Mouse (Mus musculus) midbrain, embryonic 15.5 days (tissue): Measurements from ENCODE around the gene Ammecr1. TPM values are rescaled to one million over a fixed set of nuclear protein-coding genes. Genes with fewer than 3 reads are reported as not detected.

Source experiments
- ATAC-seq: fragments of 200-750 bp; cut with Nextera tagmentation; replicated peaks from 2 replicates; pipeline ENCODE4 v1.8.0; 2017; ENCODE audit warnings: moderate TSS enrichment
- H3K27ac ChIP-seq: fragments of 300-500 bp; sonication (generic); 2 replicates; pipeline ENCODE4 v1.5.1; 2015; ENCODE audit warnings: mild to moderate bottlenecking, inconsistent platforms
- H3K27me3 ChIP-seq: fragments of 300-500 bp; sonication (generic); replicated peaks from 2 replicates; pipeline ENCODE4 v1.6.1; 2015; ENCODE audit warnings: inconsistent platforms
- H3K36me3 ChIP-seq: fragments of 300-500 bp; sonication (generic); replicated peaks from 2 replicates; pipeline ENCODE4 v1.6.1; 2015; ENCODE audit warnings: inconsistent platforms
- H3K4me1 ChIP-seq: fragments of 300-500 bp; sonication (generic); 2 replicates; pipeline ENCODE4 v1.6.1; 2015; ENCODE audit warnings: inconsistent platforms
- H3K4me2 ChIP-seq: fragments of 300-500 bp; sonication (generic); 2 replicates; pipeline ENCODE4 v1.6.1; 2015; ENCODE audit warnings: inconsistent platforms, mild to moderate bottlenecking, moderate library complexity
- H3K4me3 ChIP-seq: fragments of 300-500 bp; sonication (generic); 2 replicates; pipeline ENCODE4 v1.5.1; 2015; ENCODE audit warnings: mild to moderate bottlenecking, inconsistent platforms
- H3K9ac ChIP-seq: fragments of 300-500 bp; sonication (generic); 2 replicates; pipeline ENCODE4 v1.6.1; 2015; ENCODE audit warnings: mild to moderate bottlenecking, inconsistent platforms
- H3K9me3 ChIP-seq: fragments of 300-500 bp; sonication (generic); 2 replicates; pipeline ENCODE4 v1.6.1; 2016; ENCODE audit warnings: inconsistent platforms
- WGBS: fragments of 180-500 bp; shearing (Covaris S2); methylation state at CpG from one replicate; pipeline ENCODE4 v1.1.7; 2015; ENCODE audit warnings: mixed read lengths; 5-methylcytosine and 5-hydroxymethylcytosine counted together
- polyA plus RNA-seq: library from polyadenylated mRNA; unstranded; fragments of >200 nt; fragmentation: Nextera tagmentation; extraction: Ambion mirVana; gene quantifications from 2 replicates; pipeline ENCODE4 v1.2.1, GENCODE M21; 2015

Gene Ammecr1
- polyA plus RNA-seq, 1 experiment from 2014 or later, result 4.1 TPM

- ATAC-seq, result no peak
- H3K4me3 ChIP-seq, result no peak overlapping the region
- H3K27ac ChIP-seq, result no peak overlapping the region
- no peak overlapping the region for H3K9ac ChIP-seq
- no peak overlapping the region for H3K4me2 ChIP-seq
- no peaks in the 10 kb centered on the region for H3K36me3 ChIP-seq
- 74% methylated on average over 2 of the region's 2 CpGs for WGBS
- H3K4me1 ChIP-seq, result no peaks in the 10 kb centered on the region
- H3K9me3 ChIP-seq, result no peaks in the 10 kb centered on the region
- H3K27me3 ChIP-seq, result no peaks in the 10 kb centered on the region
Measured at GRCm38 (mm10) chrX:142838841-142839240, 127.7 kb downstream of the Ammecr1 start.

DNA sequence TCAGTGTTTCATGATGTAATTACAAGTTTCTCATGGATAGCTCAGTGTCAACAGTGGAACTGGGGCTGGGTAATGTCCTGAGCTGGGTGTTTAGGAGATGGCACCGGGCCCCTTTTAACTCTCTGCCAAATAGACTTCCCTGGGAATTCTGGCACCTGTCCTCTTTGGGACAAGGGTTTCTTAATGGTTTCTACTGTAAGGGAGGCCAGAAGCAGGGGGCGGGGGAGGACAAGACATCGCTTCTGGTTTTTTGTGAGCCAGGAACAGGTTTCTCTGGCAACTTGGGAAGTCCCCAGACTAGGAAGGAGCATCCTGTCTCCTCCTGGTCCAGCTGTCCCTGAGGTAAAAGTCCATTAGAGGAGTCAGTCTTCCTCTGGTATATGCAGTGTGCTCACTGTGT lies 129.2 kb downstream of the Ammecr1 start:
- Histone ChIP-seq H3K27ac (no peak overlapping the region), H3K4me1 (no peaks in the 10 kb centered on the region), H3K36me3 (no peaks in the 10 kb centered on the region), H3K4me3 (no peak overlapping the region), H3K9me3 (no peaks in the 10 kb centered on the region), H3K9ac (no peak overlapping the region), H3K4me2 (no peak overlapping the region), H3K27me3 (no peaks in the 10 kb centered on the region)
- ATAC-seq, result no peak
- 82% methylated on average over 3 of the region's 3 CpGs for WGBS

GRCm38 (mm10) chrX:142836399-142836798 lies 130.1 kb downstream of the Ammecr1 start:
- H3K4me1 ChIP-seq, result no peaks in the 10 kb centered on the region
- WGBS, result 94% methylated on average over 7 of the region's 7 CpGs
- ATAC-seq, result no peak
- no peaks in the 10 kb centered on the region for H3K36me3 ChIP-seq
- no peak overlapping the region for H3K4me3 ChIP-seq
- H3K4me2 ChIP-seq, result no peak overlapping the region
- H3K27me3 ChIP-seq, result no peaks in the 10 kb centered on the region
- no peaks in the 10 kb centered on the region for H3K9me3 ChIP-seq
- no peak overlapping the region for H3K27ac ChIP-seq
- no peak overlapping the region for H3K9ac ChIP-seq

GRCm38 (mm10) chrX:142834807-142835206 lies 131.7 kb downstream of the Ammecr1 start:
- Histone ChIP-seq H3K9me3 (no peaks in the 10 kb centered on the region), H3K36me3 (no peaks in the 10 kb centered on the region), H3K4me1 (no peaks in the 10 kb centered on the region), H3K4me3 (no peak overlapping the region), H3K4me2 (no peak overlapping the region), H3K27ac (no peak overlapping the region), H3K27me3 (no peaks in the 10 kb centered on the region), H3K9ac (no peak overlapping the region)
- ATAC-seq, result no peak
- 91% methylated on average over 6 of the region's 6 CpGs for WGBS

- no peak overlapping the region for H3K27ac ChIP-seq
- H3K4me3 ChIP-seq, result no peak overlapping the region
- no peak overlapping the region for H3K4me2 ChIP-seq
- 77% methylated on average over 13 of the region's 13 CpGs for WGBS
- ATAC-seq, result no peak
- H3K4me1 ChIP-seq, result no peaks in the 10 kb centered on the region
- H3K9ac ChIP-seq, result no peak overlapping the region
- H3K9me3 ChIP-seq, result no peaks in the 10 kb centered on the region
- H3K27me3 ChIP-seq, result no peaks in the 10 kb centered on the region
- no peaks in the 10 kb centered on the region for H3K36me3 ChIP-seq
Measured at GRCm38 (mm10) chrX:142833164-142833796, 133.2 kb downstream of the Ammecr1 start.

DNA sequence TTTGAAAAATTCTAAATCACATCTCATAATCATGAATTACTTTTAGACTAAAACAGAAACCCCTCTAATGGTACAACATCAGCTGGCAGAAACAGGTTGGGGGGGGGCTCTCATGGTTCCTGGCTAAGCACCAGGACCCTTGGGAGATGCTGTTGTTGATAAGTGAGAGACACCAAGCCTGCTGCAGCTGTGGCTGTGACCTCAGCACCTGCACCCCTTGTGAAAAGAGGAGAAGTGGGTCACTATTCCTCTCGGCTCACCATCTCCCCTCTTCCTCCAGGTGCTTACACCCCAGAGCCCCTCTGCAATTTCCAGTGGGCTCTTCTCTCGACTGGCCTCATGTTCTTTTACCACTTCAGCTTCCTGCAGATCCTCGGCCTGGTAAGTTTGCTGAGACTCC lies 134.3 kb downstream of the Ammecr1 start:
- H3K9me3 ChIP-seq, result no peaks in the 10 kb centered on the region
- no peak overlapping the region for H3K4me2 ChIP-seq
- no peaks in the 10 kb centered on the region for H3K4me1 ChIP-seq
- no peak overlapping the region for H3K27ac ChIP-seq
- H3K4me3 ChIP-seq, result no peak overlapping the region
- no peak for ATAC-seq
- H3K9ac ChIP-seq, result no peak overlapping the region
- no peaks in the 10 kb centered on the region for H3K36me3 ChIP-seq
- no peaks in the 10 kb centered on the region for H3K27me3 ChIP-seq
- 71% methylated on average over 3 of the region's 3 CpGs for WGBS

GRCm38 (mm10) chrX:142830572-142830971 lies 136.0 kb downstream of the Ammecr1 start:
- no peak for ATAC-seq
- 91% methylated on average over 6 of the region's 6 CpGs for WGBS
- Histone ChIP-seq H3K9ac (no peak overlapping the region), H3K27ac (no peak overlapping the region), H3K4me2 (no peak overlapping the region), H3K27me3 (no peaks in the 10 kb centered on the region), H3K4me1 (no peaks in the 10 kb centered on the region), H3K4me3 (no peak overlapping the region), H3K9me3 (no peaks in the 10 kb centered on the region), H3K36me3 (no peaks in the 10 kb centered on the region)

- no peak for ATAC-seq
- no peaks in the 10 kb centered on the region for H3K36me3 ChIP-seq
- 85% methylated on average over 12 of the region's 12 CpGs for WGBS
Measured at GRCm38 (mm10) chrX:142829866-142830470, 136.6 kb downstream of the Ammecr1 start.

DNA sequence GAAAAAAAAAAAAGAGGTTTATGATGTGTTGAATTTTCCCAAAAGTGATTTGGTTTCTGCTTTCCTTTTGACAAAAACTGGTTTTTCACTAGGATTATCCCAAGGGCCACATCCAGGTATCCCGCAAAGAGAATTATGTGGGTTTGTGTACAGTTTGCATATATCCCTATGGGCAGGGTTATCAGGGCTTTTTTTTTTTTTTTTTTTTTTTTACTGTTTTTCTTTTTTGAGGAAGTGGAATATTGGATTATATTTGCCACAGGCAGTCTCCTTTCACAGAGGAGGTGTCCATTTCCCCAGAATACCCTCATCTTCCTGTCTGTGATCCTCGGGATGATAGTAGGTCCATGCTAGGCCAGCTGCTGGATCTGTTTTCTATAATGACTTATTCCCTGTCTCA lies 137.3 kb downstream of the Ammecr1 start:
- no peaks in the 10 kb centered on the region for H3K4me1 ChIP-seq
- no peak overlapping the region for H3K9ac ChIP-seq
- no peaks in the 10 kb centered on the region for H3K9me3 ChIP-seq
- WGBS, result 86% methylated on average over 2 of the region's 2 CpGs
- no peak overlapping the region for H3K27ac ChIP-seq
- H3K36me3 ChIP-seq, result no peaks in the 10 kb centered on the region
- no peak for ATAC-seq
- no peaks in the 10 kb centered on the region for H3K27me3 ChIP-seq
- H3K4me3 ChIP-seq, result no peak overlapping the region
- no peak overlapping the region for H3K4me2 ChIP-seq

More at GRCm38 (mm10) chrX:142829866-142830470, 136.6 kb downstream of the Ammecr1 start:
- Histone ChIP-seq H3K4me1 (no peaks in the 10 kb centered on the region), H3K4me3 (no peak overlapping the region), H3K27ac (no peak overlapping the region), H3K9ac (no peak overlapping the region), H3K27me3 (no peaks in the 10 kb centered on the region), H3K4me2 (no peak overlapping the region), H3K9me3 (no peaks in the 10 kb centered on the region)

- Histone ChIP-seq H3K4me2 (no peak overlapping the region), H3K4me3 (no peak overlapping the region), H3K27me3 (no peaks in the 10 kb centered on the region), H3K9ac (no peak overlapping the region), H3K27ac (no peak overlapping the region), H3K9me3 (no peaks in the 10 kb centered on the region), H3K36me3 (no peaks in the 10 kb centered on the region), H3K4me1 (no peaks in the 10 kb centered on the region)
- 72% methylated on average over 13 of the region's 13 CpGs for WGBS
- ATAC-seq, result no peak
Measured at GRCm38 (mm10) chrX:142828184-142828908, 138.2 kb downstream of the Ammecr1 start.

- H3K36me3 ChIP-seq, result no peaks in the 10 kb centered on the region
- no peaks in the 10 kb centered on the region for H3K4me1 ChIP-seq
- no peaks in the 10 kb centered on the region for H3K27me3 ChIP-seq
- H3K27ac ChIP-seq, result no peak overlapping the region
- no peak for ATAC-seq
- H3K4me3 ChIP-seq, result no peak overlapping the region
- H3K4me2 ChIP-seq, result no peak overlapping the region
- no peak overlapping the region for H3K9ac ChIP-seq
- WGBS, result 38% methylated on average over 1 of the region's 1 CpGs
- no peaks in the 10 kb centered on the region for H3K9me3 ChIP-seq
Measured at GRCm38 (mm10) chrX:142827644-142828043, 138.9 kb downstream of the Ammecr1 start.

GRCm38 (mm10) chrX:142825309-142825708 lies 141.2 kb downstream of the Ammecr1 start:
- H3K36me3 ChIP-seq, result no peaks in the 10 kb centered on the region
- H3K27ac ChIP-seq, result no peak overlapping the region
- H3K9ac ChIP-seq, result no peak overlapping the region
- no peaks in the 10 kb centered on the region for H3K9me3 ChIP-seq
- no peaks in the 10 kb centered on the region for H3K27me3 ChIP-seq
- no peak overlapping the region for H3K4me3 ChIP-seq
- WGBS, result 80% methylated on average over 1 of the region's 1 CpGs
- H3K4me2 ChIP-seq, result no peak overlapping the region
- H3K4me1 ChIP-seq, result no peaks in the 10 kb centered on the region
- no peak for ATAC-seq

DNA sequence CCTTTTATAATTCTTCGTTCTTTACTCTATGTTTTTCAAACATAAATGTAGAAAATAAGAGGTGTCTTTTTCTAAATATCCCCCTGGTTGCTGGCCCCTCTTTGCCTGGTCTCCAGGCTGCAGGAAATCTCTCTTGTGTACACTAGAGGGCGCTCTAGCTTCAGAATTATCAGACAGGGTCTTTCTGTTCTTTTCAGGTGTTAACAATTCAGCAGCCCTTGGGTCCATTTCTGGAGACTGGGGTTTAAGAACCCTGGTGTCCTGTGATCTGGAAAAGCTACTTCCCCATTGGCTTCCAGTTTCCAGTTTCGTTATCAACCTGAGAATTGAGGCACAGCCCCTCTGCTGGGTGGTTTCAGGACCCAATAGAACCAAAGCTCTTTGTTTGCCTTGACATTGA lies 144.7 kb downstream of the Ammecr1 start:
- ATAC-seq, result no peak
- no peak overlapping the region for H3K9ac ChIP-seq
- no peaks in the 10 kb centered on the region for H3K27me3 ChIP-seq
- H3K4me3 ChIP-seq, result no peak overlapping the region
- H3K9me3 ChIP-seq, result no peaks in the 10 kb centered on the region
- H3K27ac ChIP-seq, result no peak overlapping the region
- no peaks in the 10 kb centered on the region for H3K36me3 ChIP-seq
- no peak overlapping the region for H3K4me2 ChIP-seq
- WGBS, result 35% methylated on average over 3 of the region's 3 CpGs
- H3K4me1 ChIP-seq, result no peaks in the 10 kb centered on the region
